In genomic region chrX:75673586-75673919, GRCm38 (mm10) we compare ENCODE assay signal across 8 mouse cellular contexts.
DNase-seq lines count a peak whose midpoint lies in the region; ATAC-seq and TF ChIP-seq lines count a peak whose summit lies in the region.

No protein-coding gene starts in this region.

- no peak for ATAC-seq in limb, embryonic 11.5 days (ENCODE audit: insufficient number of reproducible peaks, low FRiP score, low TSS enrichment, low read depth)
- no peak for ATAC-seq in stomach, embryonic 14.5 days (ENCODE audit: insufficient number of reproducible peaks, insufficient read depth, low FRiP score, low read depth)

- no peak for DNase-seq in gastrocnemius, adult 2 months
- DNase-seq in gastrocnemius, postnatal 4 days (ENCODE audit: low spot score in 2 of 2) = no peak
- peak; percentile 48 for DNase-seq in ovary, postnatal 10 days (ENCODE audit: low spot score)
- no peak for DNase-seq in ovary, adult 18-20 months (ENCODE audit: low spot score)
- DNase-seq in limb, embryonic 11.5 days (ENCODE audit: low spot score) = no peak
- DNase-seq in spleen, adult 18-20 months = no peak
- no peak for DNase-seq in thymus, postnatal 10 days (ENCODE audit: low spot score in 2 of 2)

- H3K4me1 ChIP-seq in limb, embryonic 11.5 days (ENCODE audit: control insufficient read depth, insufficient read depth, low read length) = no peaks in the 10 kb centered on the region
- no peaks in the 10 kb centered on the region for H3K4me1 ChIP-seq in stomach, embryonic 14.5 days (ENCODE audit: control insufficient read depth, insufficient read depth, low read length)

- H3K9me3 ChIP-seq in limb, embryonic 11.5 days (ENCODE audit: control insufficient read depth, low read length) = no peaks in the 10 kb centered on the region
- H3K9me3 ChIP-seq in stomach, embryonic 14.5 days (ENCODE audit: control insufficient read depth, low read depth, low read length) = no peaks in the 10 kb centered on the region; the same call in 1 of the 2 replicates

- TF ChIP-seq CTCF in gastrocnemius, adult 2 months (IDR thresholded peaks at IDR 0.05) = no peak

- intact Hi-C loops in gastrocnemius, adult 2 months (cut with DNase I) = loop anchor here (10.0 kb wide), 1 partner anchor 531 kb away; no protein-coding TSS in a partner anchor

- H3K27me3 ChIP-seq in limb, embryonic 11.5 days (ENCODE audit: control insufficient read depth, insufficient read depth, low read length) = no peaks in the 10 kb centered on the region
- H3K27me3 ChIP-seq in stomach, embryonic 14.5 days (ENCODE audit: control insufficient read depth, insufficient read depth, low read length) = no peaks in the 10 kb centered on the region

- no peak overlapping the region for H3K9ac ChIP-seq in limb, embryonic 11.5 days (ENCODE audit: low read length)
- 0 out of 2 replicates have a peak overlapping the region, but pooled peaks have one; percentile 6 for H3K9ac ChIP-seq in stomach, embryonic 14.5 days (replicated peaks; ENCODE audit: low read depth, low read length)

- H3K4me2 ChIP-seq in limb, embryonic 11.5 days (ENCODE audit: low read depth, severe bottlenecking) = peak overlapping the region; percentile 22; the same call in 1 of the 2 replicates
- peak overlapping the region; percentile 25 for H3K4me2 ChIP-seq in stomach, embryonic 14.5 days (replicated peaks; ENCODE audit: low read depth, low read length)

- H3K36me3 ChIP-seq in limb, embryonic 11.5 days (ENCODE audit: control insufficient read depth, insufficient read depth, low read length) = no peaks in the 10 kb centered on the region
- H3K36me3 ChIP-seq in stomach, embryonic 14.5 days (ENCODE audit: control insufficient read depth, insufficient read depth, low read length) = no peaks in the 10 kb centered on the region

- peak overlapping the region; percentile 69 for H3K27ac ChIP-seq in gastrocnemius, adult 2 months
- H3K27ac ChIP-seq in limb, embryonic 11.5 days (replicated peaks; ENCODE audit: low read depth, low read length) = no peak overlapping the region
- no peak overlapping the region for H3K27ac ChIP-seq in stomach, embryonic 14.5 days (ENCODE audit: low read length)

- 51% methylated on average over 13 of the region's 13 CpGs for WGBS in limb, embryonic 11.5 days
- WGBS in stomach, embryonic 14.5 days = 53% methylated on average over 13 of the region's 13 CpGs

- H3K4me3 ChIP-seq in gastrocnemius, adult 2 months = peak overlapping the region; percentile 70
- no peak overlapping the region for H3K4me3 ChIP-seq in limb, embryonic 11.5 days (ENCODE audit: low read depth, low read length)
- peak overlapping the region; percentile 5 for H3K4me3 ChIP-seq in stomach, embryonic 14.5 days (ENCODE audit: low read depth, low read length)
